Mouse (Mus musculus): ENCODE results near the gene Amy1.

DNA sequence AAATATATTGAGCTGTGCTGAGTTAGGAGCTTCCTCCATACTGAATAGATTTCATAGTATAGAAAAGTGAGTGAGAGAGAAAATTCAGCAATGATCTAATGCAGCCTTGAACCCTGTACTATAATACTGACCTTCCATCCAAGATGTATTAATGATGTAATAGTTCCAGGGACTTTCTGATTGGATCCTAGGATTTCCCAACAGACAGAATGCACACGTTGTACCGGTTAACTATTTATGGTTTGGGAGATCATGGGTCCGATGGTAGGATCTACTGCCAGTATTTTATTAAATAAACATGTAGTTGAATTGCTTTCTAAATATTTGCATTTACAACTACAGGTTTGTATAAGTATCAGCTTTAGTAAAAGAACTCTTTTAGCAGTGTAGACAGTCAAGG lies 34.3 kb downstream of the Amy1 start:
- TF ChIP-seq CTCF (IDR thresholded peaks at IDR 0.05; ENCODE audit: borderline replicate concordance, insufficient read depth, low read length) (no peak), POLR2A (IDR thresholded peaks at IDR 0.05; ENCODE audit: low read depth, low read length) (no peak)
